11 mouse cellular contexts compared by ENCODE assay signal in genomic region chr4:57788709-57789108, GRCm38 (mm10).
DNase-seq lines count a peak whose midpoint lies in the region; ATAC-seq and TF ChIP-seq lines count a peak whose summit lies in the region.
"Had no signal": no experiment of that assay in that cellular context is flagged by ENCODE, and none has a peak within 500 bp of the region (broad histone marks: within the 10 kb centered on the region; RNA-seq: fewer than 3 reads in every experiment).

No protein-coding gene starts in this region.

- no peak overlapping the region for H3K4me2 ChIP-seq in forebrain, postnatal 0 days (ENCODE audit: low read depth)
- H3K4me2 ChIP-seq in forebrain, embryonic 15.5 days (replicated peaks) = no peak overlapping the region
- H3K4me2 ChIP-seq: limb, embryonic 13.5 days had no signal

- WGBS in forebrain, postnatal 0 days = 55% methylated on average over 5 of the region's 5 CpGs
- 65% methylated on average over 5 of the region's 5 CpGs for WGBS in forebrain, embryonic 15.5 days
- WGBS in lung, adult 2 months = 59% methylated on average over 5 of the region's 5 CpGs

- H3K27me3 ChIP-seq in forebrain, postnatal 0 days (ENCODE audit: insufficient read depth, low read length) = no peaks in the 10 kb centered on the region
- no peaks in the 10 kb centered on the region for H3K27me3 ChIP-seq in forebrain, embryonic 15.5 days

- H3K9me3 ChIP-seq in forebrain, postnatal 0 days (ENCODE audit: low read length) = no peaks in the 10 kb centered on the region
- H3K9me3 ChIP-seq in forebrain, embryonic 15.5 days = no peaks in the 10 kb centered on the region
- H3K9me3 ChIP-seq: limb, embryonic 13.5 days had no signal

- no peak overlapping the region for H3K27ac ChIP-seq in forebrain, postnatal 0 days (ENCODE audit: low read depth, low read length)
- no peak overlapping the region for H3K27ac ChIP-seq in forebrain, embryonic 15.5 days (replicated peaks)
- H3K27ac ChIP-seq: limb, embryonic 13.5 days had no signal

- ATAC-seq in forebrain, postnatal 0 days = no peak
- ATAC-seq in forebrain, embryonic 15.5 days (replicated peaks) = no peak

- 0 out of 2 replicates have a peak, but pooled peaks have one; percentile 6 for TF ChIP-seq CTCF in forebrain, postnatal 0 days (IDR thresholded peaks at IDR 0.05; ENCODE audit: low read depth)
- TF ChIP-seq CTCF in lung, adult 2 months (IDR thresholded peaks at IDR 0.05; ENCODE audit: insufficient read depth, low read length) = peak; percentile 32; the same call in 1 of the 2 replicates

- H3K4me3 ChIP-seq in forebrain, postnatal 0 days (ENCODE audit: low read depth, low read length) = no peak overlapping the region
- no peak overlapping the region for H3K4me3 ChIP-seq in forebrain, embryonic 15.5 days
- no peak overlapping the region for H3K4me3 ChIP-seq in lung, adult 2 months (replicated peaks; ENCODE audit: extremely low read depth, low read depth, low read length)
- H3K4me3 ChIP-seq: limb, embryonic 13.5 days had no signal

- no peaks in the 10 kb centered on the region; the same call in 1 of the 2 replicates for H3K4me1 ChIP-seq in forebrain, postnatal 0 days (ENCODE audit: insufficient read depth)
- no peaks in the 10 kb centered on the region for H3K4me1 ChIP-seq in forebrain, embryonic 15.5 days
- peaks cover 18% of the 10 kb centered on the region for H3K4me1 ChIP-seq in lung, adult 2 months (ENCODE audit: control insufficient read depth, insufficient read depth, low read length)

- DNase-seq in forebrain, postnatal 0 days = no peak
- DNase-seq in lung, adult 2 months = no peak
- no peak for DNase-seq in lung, adult 18-20 months
- peak; percentile 52 for DNase-seq in kidney, postnatal 10 days
- DNase-seq in thymus, postnatal 10 days (ENCODE audit: low spot score in 2 of 2) = peak; percentile 41 to 52
- no peak for DNase-seq in gastrocnemius, postnatal 4 days (ENCODE audit: low spot score in 2 of 2)
- no peak for DNase-seq in ovary, postnatal 14 days (ENCODE audit: low spot score)
- DNase-seq: cerebellum, adult 8-10 months; gastrocnemius, postnatal 10 days had no signal

- TF ChIP-seq POLR2A in lung, adult 2 months (IDR thresholded peaks at IDR 0.05; ENCODE audit: borderline replicate concordance, extremely low read depth, low read depth, low read length) = no peak

- no peak overlapping the region for H3K9ac ChIP-seq in forebrain, postnatal 0 days
- no peak overlapping the region for H3K9ac ChIP-seq in forebrain, embryonic 15.5 days (replicated peaks)
- H3K9ac ChIP-seq: limb, embryonic 13.5 days had no signal

- H3K36me3 ChIP-seq in forebrain, postnatal 0 days (ENCODE audit: insufficient read depth) = no peaks in the 10 kb centered on the region
- H3K36me3 ChIP-seq in forebrain, embryonic 15.5 days = no peaks in the 10 kb centered on the region
- H3K36me3 ChIP-seq: limb, embryonic 13.5 days had no signal

Comparison
In these comparisons a context has a peak if more than half of its experiments do, and no peak if none do; other contexts are left out.
1. DNase-seq: peak in kidney, postnatal 10 days (single experiment) and thymus, postnatal 10 days (2 of 2); none in forebrain, postnatal 0 days (single experiment), lung, adult 2 months (single experiment), lung, adult 18-20 months (0 of 2), gastrocnemius, postnatal 4 days (0 of 2) and ovary, postnatal 14 days (single experiment).